ENCODE assay signal across 7 mouse cellular contexts in the genomic region with DNA sequence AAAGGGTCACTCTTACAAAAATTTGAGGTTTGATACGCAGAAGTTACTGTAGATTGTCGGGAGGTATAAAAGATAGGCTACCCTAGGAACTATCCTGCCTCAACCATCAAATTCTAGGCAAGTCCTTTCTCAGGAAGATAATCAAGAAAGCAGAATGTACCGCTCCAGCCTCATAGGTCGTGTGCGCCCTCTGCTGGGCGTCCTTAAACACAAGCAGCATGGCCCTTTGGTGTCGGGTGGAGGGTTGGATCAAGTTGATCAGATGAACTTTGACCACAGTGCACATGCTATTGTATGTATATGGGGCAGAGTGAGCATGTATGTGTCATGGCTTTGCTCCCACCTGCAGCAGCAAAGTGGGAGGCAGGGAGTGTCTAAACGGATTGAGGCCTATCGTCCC. TPM values are rescaled to one million over a fixed set of nuclear protein-coding genes. Genes with fewer than 3 reads are reported as not detected.
A peak's percentile ranks its signal among the peaks of the same experiment; 100 is the strongest.
DNase-seq lines count a peak whose midpoint lies in the region; ATAC-seq lines count a peak whose summit lies in the region.

No protein-coding gene starts in this region.

- no peak overlapping the region for H3K4me2 ChIP-seq in forebrain, embryonic 11.5 days (ENCODE audit: low read depth, low read length, severe bottlenecking)
- H3K4me2 ChIP-seq in kidney, embryonic 14.5 days (replicated peaks; ENCODE audit: low read depth, low read length): no peak overlapping the region
- H3K4me2 ChIP-seq in liver, embryonic 13.5 days: no peak overlapping the region

- no peaks in the 10 kb centered on the region for H3K9me3 ChIP-seq in forebrain, embryonic 11.5 days (ENCODE audit: control insufficient read depth, low read length)
- H3K9me3 ChIP-seq in kidney, embryonic 14.5 days (ENCODE audit: control insufficient read depth, low read length): no peaks in the 10 kb centered on the region
- H3K9me3 ChIP-seq in liver, embryonic 13.5 days (replicated peaks): no peaks in the 10 kb centered on the region

- 17% methylated on average over 9 of the region's 9 CpGs for WGBS in forebrain, embryonic 11.5 days
- WGBS in kidney, embryonic 14.5 days: 13% methylated on average over 9 of the region's 9 CpGs
- WGBS in liver, embryonic 13.5 days (ENCODE audit: insufficient replicate concordance): 11% methylated on average over 9 of the region's 9 CpGs

- H3K4me1 ChIP-seq in forebrain, embryonic 11.5 days (replicated peaks; ENCODE audit: control insufficient read depth, insufficient read depth, low read length): no peaks in the 10 kb centered on the region
- no peaks in the 10 kb centered on the region for H3K4me1 ChIP-seq in kidney, embryonic 14.5 days (ENCODE audit: control insufficient read depth, insufficient read depth, low read length)
- no peaks in the 10 kb centered on the region for H3K4me1 ChIP-seq in liver, embryonic 13.5 days (replicated peaks)

- no peaks in the 10 kb centered on the region for H3K27me3 ChIP-seq in forebrain, embryonic 11.5 days (ENCODE audit: control insufficient read depth, insufficient read depth, low read length)
- no peaks in the 10 kb centered on the region for H3K27me3 ChIP-seq in kidney, embryonic 14.5 days (ENCODE audit: control insufficient read depth, insufficient read depth, low read length)
- no peaks in the 10 kb centered on the region for H3K27me3 ChIP-seq in liver, embryonic 13.5 days

- no peaks in the 10 kb centered on the region for H3K36me3 ChIP-seq in forebrain, embryonic 11.5 days (ENCODE audit: control insufficient read depth, insufficient read depth, low read length)
- no peaks in the 10 kb centered on the region for H3K36me3 ChIP-seq in kidney, embryonic 14.5 days (ENCODE audit: control insufficient read depth, insufficient read depth, low read length)
- no peaks in the 10 kb centered on the region for H3K36me3 ChIP-seq in liver, embryonic 13.5 days

- H3K9ac ChIP-seq in forebrain, embryonic 11.5 days (ENCODE audit: low read length): no peak overlapping the region
- no peak overlapping the region for H3K9ac ChIP-seq in kidney, embryonic 14.5 days (ENCODE audit: low read depth, low read length)
- no peak overlapping the region for H3K9ac ChIP-seq in liver, embryonic 13.5 days

- ATAC-seq in forebrain, embryonic 11.5 days (replicated peaks; ENCODE audit: low FRiP score): no peak; the same call in 1 of the 2 replicates
- ATAC-seq in kidney, embryonic 14.5 days (ENCODE audit: low FRiP score, low TSS enrichment): 0 out of 2 replicates have a peak, but pooled peaks have one; percentile 60
- ATAC-seq in liver, embryonic 13.5 days (ENCODE audit: low read depth): no peak

- H3K27ac ChIP-seq in forebrain, embryonic 11.5 days (ENCODE audit: low read depth, low read length): no peak overlapping the region
- no peak overlapping the region for H3K27ac ChIP-seq in kidney, embryonic 14.5 days (ENCODE audit: low read depth, low read length)
- no peak overlapping the region for H3K27ac ChIP-seq in liver, embryonic 13.5 days

- DNase-seq in A20 (ENCODE audit: low read depth, low spot score): peak; percentile 65
- DNase-seq in CD4-positive, CD25-positive, alpha-beta regulatory T cell, adult 2 months (ENCODE audit: low read depth, low spot score): peak; percentile 70
- DNase-seq in c-Kit-positive CD71-negative TER-119-negative erythroid progenitor cells, embryonic 14.5 days (ENCODE audit: low read depth): peak; percentile 56
- peak; percentile 81 for DNase-seq in forebrain, embryonic 11.5 days (ENCODE audit: low spot score)
- peak; percentile 16 for DNase-seq in liver, embryonic 13.5 days
- DNase-seq in retina, postnatal 7 days (ENCODE audit: low read depth, low spot score): peak; percentile 61

- H3K4me3 ChIP-seq in forebrain, embryonic 11.5 days (ENCODE audit: low read depth, low read length): no peak overlapping the region
- no peak overlapping the region for H3K4me3 ChIP-seq in kidney, embryonic 14.5 days (ENCODE audit: low read length)
- H3K4me3 ChIP-seq in liver, embryonic 13.5 days (replicated peaks): no peak overlapping the region

RNA-seq across cellular contexts. Expression of gene Zfp612, which starts 7.9 kb away (rescaled TPM):
- 11.0 and 11.8 TPM in 2 replicates for polyA plus RNA-seq in forebrain, embryonic 11.5 days (2014; fragmentation: Nextera tagmentation; extraction: Ambion mirVana)
- polyA plus RNA-seq in kidney, embryonic 14.5 days (2014; fragmentation: Nextera tagmentation; extraction: Ambion mirVana): 6.9 and 7.6 TPM in 2 replicates
- 0.90 and 0.92 TPM in 2 replicates for polyA plus RNA-seq in liver, embryonic 13.5 days (2015; fragmentation: Nextera tagmentation; extraction: Ambion mirVana)

RNA-seq across cellular contexts. Expression of gene Gm21964, which starts 29.4 kb away (rescaled TPM):
- polyA plus RNA-seq in forebrain, embryonic 11.5 days (2014; fragmentation: Nextera tagmentation; extraction: Ambion mirVana): not detected in 2 replicates
- not detected in 2 replicates for polyA plus RNA-seq in kidney, embryonic 14.5 days (2014; fragmentation: Nextera tagmentation; extraction: Ambion mirVana)
- polyA plus RNA-seq in liver, embryonic 13.5 days (2015; fragmentation: Nextera tagmentation; extraction: Ambion mirVana): not detected in 2 replicates

RNA-seq across cellular contexts. Expression of gene Gm17720, which starts 31.0 kb away (rescaled TPM):
- not detected in 2 replicates for polyA plus RNA-seq in forebrain, embryonic 11.5 days (2014; fragmentation: Nextera tagmentation; extraction: Ambion mirVana)
- polyA plus RNA-seq in kidney, embryonic 14.5 days (2014; fragmentation: Nextera tagmentation; extraction: Ambion mirVana): not detected in 2 replicates
- polyA plus RNA-seq in liver, embryonic 13.5 days (2015; fragmentation: Nextera tagmentation; extraction: Ambion mirVana): not detected in 2 replicates

RNA-seq across cellular contexts. Expression of gene Chst4, which starts 32.1 kb away (rescaled TPM):
- polyA plus RNA-seq in forebrain, embryonic 11.5 days (2014; fragmentation: Nextera tagmentation; extraction: Ambion mirVana): not detected in 2 replicates
- not detected in 2 replicates for polyA plus RNA-seq in kidney, embryonic 14.5 days (2014; fragmentation: Nextera tagmentation; extraction: Ambion mirVana)
- polyA plus RNA-seq in liver, embryonic 13.5 days (2015; fragmentation: Nextera tagmentation; extraction: Ambion mirVana): not detected in 2 replicates

Comparison
In these comparisons a context has a peak if more than half of its experiments do, and no peak if none do; other contexts are left out.
1. DNase-seq: peak in every context shown above with its lines; median percentile 81 in forebrain, embryonic 11.5 days; 70 in CD4-positive, CD25-positive, alpha-beta regulatory T cell, adult 2 months; 65 in A20; 61 in retina, postnatal 7 days; 56 in c-Kit-positive CD71-negative TER-119-negative erythroid progenitor cells, embryonic 14.5 days; 16 in liver, embryonic 13.5 days.